Mouse (Mus musculus): Measurements from ENCODE around the gene Ndc1.
"Not testable (repeated sequence)": the region's sequence is repeated elsewhere in the genome, so short reads cannot be mapped to it uniquely, and the experiment has no call there.

Ndc1 gene

DNA sequence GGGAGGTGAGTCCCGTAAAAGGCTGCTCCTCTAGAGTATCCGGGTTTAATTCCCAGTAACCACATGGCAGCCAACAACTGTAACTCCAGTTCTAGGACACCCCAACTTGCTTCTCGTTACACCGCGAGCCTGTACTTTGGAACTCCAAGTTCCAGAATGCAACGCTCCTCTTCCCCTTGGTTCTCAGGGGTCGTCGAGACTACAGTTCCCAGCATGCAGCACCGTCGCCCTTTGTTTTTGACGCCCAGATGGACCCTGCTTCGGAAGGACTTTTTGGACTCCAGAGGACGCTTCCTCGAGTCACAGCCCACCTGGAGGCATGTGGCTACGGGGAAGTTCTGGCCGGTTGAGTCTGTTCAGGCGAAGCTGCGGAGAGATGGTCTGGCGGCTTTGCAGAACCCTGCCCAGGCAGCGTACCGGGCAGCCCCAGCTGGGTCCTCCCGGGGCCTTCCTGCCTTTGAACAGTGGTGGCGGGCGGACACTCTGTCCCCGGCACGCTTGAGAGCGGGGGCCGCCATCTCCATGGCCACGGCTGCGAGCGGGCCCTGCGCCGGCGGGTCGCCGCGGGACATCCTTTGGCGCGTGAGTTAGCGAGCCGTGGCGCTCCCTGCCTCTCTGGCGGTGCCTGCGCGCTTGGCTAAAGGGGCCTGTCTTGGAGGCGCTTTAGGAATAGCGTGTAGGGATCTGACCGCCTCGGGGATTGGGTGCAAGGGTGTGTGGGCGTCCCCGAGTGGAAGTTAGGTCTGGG is at the start of gene Ndc1:
Ndc1 (plus strand) TSS at position 218 of the 748 bp plus-strand sequence.
- peak; percentile 75 to 84 for DNase-seq (ENCODE audit: low read depth in 2 of 2, low spot score in 2 of 2)

DNA sequence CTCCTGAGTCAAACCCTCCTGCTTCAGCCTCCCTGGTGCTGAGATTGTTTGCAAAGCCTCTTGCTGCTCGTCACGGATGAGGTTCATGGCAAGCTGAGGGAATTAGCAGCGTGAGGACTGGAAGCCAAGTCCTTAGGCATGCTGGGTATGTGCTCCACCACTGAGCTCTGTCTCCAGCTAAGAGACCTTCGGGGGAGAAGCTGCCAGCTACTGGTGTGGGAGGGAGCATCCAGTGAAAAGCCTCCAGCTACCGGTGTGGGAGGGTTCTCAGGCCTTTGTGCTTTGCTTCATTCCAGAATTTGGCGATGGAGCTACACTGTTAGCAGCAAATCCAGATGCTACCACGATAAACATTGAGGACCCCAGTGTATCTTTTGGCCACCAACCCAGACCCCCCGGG is 48.9 kb upstream of the Ndc1 start:
- no peak for DNase-seq (ENCODE audit: low read depth in 2 of 2, low spot score in 2 of 2)

DNA sequence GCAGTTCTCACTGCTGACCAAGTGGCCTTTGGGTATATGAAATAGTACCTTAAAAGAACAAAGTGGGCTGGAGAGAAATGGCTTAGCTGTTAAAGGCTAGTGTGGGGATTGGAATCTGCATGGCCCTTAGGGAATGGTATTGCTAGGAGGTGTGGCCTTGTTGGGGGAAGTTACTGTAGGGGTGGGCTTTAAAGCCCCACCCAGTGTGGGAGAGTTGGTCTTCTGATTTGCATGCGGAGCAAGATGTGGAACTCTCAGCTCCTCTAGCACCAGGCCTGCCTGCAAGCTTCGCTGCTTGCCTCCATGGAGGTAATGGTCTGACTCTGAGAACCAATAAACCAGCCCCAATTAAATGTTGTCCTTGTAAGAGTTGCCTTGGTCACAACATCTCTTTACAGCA is 46.5 kb upstream of the Ndc1 start:
- no peak for DNase-seq (ENCODE audit: low read depth in 2 of 2, low spot score in 2 of 2)

DNA sequence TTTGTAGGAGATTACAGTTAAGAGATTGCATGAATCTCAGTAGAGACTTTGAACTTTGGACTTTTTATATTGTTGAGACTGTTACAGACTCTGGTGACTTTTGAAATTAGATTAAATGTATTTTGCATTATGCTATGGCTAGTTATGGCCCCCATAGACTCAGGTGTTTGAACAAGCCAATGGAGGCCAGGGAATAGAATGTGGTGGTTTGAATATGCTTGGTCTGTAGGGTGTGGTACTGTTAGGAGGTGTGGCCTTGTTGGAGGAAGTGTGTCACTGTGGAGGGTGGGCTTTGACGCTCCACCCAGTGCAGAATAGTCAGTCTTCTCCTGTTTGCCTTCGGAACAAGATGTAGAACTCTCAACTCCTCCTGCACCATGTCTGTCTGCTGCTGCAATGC is 44.5 kb upstream of the Ndc1 start:
- DNase-seq (ENCODE audit: low read depth in 2 of 2, low spot score in 2 of 2) = no peak

DNA sequence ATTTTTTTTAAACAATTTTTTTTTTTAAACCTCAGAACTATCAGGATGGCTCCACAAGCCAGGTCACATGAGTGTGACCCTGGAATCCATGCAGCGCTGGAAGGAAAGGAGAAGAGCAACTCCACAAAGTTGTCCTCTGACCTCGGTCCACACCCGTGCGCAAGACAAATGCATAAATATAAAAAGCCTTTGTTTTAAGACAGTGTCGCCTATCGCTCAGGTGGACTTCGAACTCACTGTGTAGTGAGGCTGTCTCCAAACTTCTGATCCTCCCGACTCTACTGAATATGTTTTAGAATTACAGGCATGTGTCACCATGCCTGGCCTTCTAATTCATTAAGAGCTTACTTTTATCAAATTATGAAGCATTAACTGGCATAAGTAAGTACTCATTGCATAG is 39.1 kb upstream of the Ndc1 start:
- no peak for DNase-seq (ENCODE audit: low read depth in 2 of 2, low spot score in 2 of 2)

DNA sequence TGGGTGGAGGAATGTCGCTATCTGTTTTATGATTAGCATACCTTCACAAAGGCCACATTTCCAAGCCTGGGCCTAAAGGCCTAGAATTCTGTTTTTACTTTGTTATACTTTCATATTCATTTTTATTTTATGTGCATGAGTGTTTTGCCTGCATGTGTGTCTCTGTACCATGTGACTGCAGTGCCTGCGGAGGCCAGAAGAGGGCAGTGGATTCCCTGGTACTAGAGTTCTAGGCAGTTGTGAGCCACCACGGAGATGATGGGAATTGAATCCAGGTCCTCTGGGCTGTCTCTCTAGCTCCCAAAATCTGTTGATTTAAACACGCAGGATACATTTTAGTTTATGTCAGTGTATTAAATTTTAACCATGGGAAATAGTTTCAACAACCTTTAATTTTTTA is 34.1 kb upstream of the Ndc1 start:
- peak in 1 of 2 experiments; percentile 29 for DNase-seq (ENCODE audit: low read depth in 2 of 2, low spot score in 2 of 2)

DNA sequence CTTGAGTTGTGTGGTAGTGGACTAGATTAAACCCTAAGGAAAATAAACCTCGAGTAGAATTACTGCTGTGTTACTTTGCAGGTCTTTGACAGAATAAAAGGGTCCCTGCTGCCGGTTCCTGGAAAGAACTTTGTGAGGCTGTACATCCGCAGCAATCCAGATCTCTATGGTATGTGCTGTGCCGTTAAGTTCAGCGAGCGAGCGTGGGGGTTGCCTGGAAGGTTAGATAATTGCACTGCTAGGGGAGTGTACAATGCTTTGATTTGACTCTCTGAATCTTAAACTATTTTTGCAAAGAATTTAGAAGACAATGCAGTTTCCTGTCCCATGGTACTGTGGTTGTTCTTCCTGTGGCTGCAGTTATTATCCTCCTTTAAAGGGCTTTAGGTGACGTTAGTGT is 31.2 kb upstream of the Ndc1 start:
- DNase-seq (ENCODE audit: low read depth in 2 of 2, low spot score in 2 of 2) = peak in 1 of 2 experiments; percentile 17

DNA sequence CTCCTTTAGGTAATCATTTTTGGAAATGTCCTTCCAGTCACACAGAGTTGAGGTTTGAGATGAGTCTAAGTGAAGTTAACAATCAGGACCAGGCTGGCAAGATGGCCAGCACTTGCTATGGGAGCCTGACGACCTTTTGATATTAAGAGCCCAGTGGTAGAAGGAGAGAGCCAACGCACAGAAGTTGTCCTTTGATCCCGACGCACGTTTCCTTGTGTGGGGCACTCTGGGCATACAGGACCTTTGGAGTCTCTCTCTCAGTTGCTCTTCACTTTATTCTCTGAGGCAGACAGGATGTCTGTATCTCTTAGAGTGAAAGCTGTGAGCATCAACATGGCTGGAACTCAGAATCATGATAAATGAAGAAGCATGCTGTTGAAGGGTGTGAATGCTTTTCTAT is 30.1 kb upstream of the Ndc1 start:
- no peak for DNase-seq (ENCODE audit: low read depth in 2 of 2, low spot score in 2 of 2)

DNA sequence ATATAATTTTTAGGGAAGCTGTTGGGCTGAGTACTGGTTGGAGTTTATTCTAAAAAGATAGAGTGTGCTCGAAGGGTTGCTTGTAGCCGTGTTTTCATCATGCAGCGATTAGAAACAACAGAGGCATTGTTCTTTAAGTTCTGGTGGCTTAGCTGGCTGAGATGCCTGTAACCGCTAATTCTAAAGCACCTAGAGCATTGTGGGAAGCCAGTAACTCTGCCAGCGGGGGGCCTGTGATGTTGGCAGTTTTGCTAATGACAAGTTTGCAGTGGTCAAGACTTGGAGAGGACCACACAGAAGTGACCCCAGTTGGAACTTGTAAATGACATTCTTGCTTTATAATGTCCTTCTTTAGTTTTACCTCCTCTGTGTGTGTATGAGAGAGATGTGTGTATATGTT is 26.2 kb upstream of the Ndc1 start:
- no peak for DNase-seq (ENCODE audit: low read depth in 2 of 2, low spot score in 2 of 2)

DNA sequence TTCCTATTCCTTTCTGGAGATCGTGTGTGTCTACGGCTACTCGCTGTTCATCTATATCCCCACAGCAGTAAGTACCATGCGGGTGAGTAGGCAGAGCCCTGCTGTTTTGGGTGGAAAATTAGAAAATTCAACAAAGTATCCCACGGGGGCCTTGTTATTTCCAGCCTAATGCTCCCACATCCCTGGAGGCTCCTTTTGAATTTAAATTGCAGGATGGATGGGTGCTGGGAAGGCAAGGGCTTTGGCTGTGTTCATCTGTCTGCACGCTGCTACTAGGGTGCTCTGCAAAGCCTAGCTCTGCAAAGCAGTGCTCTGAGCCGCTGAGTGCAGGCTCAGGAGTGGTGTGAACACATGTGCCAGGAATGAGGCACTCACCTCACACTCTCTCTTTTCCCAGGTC is 23.0 kb upstream of the Ndc1 start:
- no peak for DNase-seq (ENCODE audit: low read depth in 2 of 2, low spot score in 2 of 2)

DNA sequence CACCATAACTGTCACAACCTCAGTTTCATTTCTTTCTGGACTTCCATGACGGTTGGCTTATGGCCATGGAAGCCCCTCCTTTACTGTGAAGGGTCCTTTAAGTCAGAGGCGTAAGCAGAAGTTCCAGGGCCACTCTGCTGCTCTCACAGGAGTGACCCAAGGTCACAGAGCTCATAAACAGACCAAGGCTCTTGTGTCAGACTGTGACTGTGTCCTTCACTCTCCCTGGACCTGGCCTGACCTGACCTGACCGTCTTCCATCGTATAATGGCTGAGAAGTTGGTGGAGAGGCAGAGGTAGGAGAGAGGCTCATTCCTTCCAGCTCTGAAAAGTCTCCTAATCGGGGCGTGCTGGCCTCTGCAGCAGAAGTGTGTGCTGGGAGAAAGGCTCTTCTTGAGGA is 20.4 kb upstream of the Ndc1 start:
- no peak for DNase-seq (ENCODE audit: low read depth in 2 of 2, low spot score in 2 of 2)

DNA sequence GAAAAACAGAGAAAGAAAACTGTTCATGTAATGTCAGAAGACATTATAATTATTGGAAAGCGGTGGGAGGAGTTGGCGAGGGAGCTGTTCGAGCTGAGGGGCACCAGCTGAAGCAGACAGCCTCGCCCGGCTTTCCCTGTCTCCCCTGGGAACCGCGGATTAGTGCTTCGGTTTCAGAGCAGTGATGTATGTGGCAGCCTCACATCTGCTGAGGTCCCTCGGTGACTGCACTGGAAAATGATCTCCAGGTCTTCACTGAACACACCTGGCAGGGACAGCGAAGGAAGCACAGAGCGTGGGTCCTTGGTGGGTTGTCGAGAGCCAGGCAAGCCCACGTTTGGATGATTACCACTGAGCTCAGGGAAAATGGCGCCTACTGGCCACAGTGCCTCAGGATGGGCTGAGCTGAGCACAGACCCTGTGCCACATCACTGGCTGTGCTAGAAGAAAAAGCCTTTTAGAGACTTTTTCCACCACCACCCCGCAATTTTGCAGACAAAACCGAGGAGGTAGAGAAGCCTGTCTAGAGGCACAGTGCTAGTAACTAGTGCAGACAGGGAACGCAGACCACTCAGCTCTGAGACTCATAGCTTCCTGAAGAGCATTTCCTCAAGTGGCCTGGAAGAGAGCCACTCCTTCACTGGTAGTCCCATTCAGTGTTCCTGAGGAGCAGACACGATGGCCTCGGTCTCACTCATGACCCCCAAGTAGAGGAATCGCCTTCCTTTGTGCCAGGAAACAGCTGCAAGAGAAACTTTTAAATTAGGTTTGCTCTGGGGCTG is 18.9 kb upstream of the Ndc1 start:
- no peak for DNase-seq (ENCODE audit: low read depth in 2 of 2, low spot score in 2 of 2)

DNA sequence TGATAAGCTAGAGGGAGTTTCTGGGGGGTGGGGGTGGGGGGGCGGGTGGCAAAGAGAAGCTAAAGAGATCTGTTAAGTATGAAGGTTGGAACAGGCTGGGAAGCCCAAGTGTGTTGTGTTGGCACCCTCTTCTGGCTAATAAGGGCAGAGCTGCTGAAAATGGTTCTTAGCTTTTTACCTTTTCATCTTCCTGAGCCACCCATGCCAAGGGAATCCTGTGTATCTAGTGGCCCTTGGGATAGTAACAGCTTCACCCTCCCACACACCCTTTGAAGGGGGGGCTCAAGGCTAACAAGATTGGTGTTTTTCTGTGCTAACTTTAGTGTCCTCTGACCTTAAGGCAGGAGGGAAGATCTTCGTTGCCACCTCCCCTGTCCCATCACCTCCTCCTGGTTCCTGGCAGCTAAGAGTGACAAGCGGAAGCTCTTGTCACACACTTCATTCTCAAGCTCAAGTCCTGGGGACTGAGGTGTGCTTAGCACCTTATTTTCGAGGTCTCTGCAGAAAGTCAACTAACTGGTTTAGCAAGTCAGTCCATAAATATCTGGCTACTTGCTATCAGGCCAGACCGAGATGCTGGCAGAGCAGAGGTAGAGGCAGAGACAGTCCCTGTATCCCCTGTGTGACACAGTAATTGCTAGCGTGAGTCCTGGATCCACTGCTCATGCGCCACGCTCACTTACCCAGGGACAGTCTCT is 18.1 kb upstream of the Ndc1 start:
- DNase-seq (ENCODE audit: low read depth in 2 of 2, low spot score in 2 of 2) = peak; percentile 10 to 27

DNA sequence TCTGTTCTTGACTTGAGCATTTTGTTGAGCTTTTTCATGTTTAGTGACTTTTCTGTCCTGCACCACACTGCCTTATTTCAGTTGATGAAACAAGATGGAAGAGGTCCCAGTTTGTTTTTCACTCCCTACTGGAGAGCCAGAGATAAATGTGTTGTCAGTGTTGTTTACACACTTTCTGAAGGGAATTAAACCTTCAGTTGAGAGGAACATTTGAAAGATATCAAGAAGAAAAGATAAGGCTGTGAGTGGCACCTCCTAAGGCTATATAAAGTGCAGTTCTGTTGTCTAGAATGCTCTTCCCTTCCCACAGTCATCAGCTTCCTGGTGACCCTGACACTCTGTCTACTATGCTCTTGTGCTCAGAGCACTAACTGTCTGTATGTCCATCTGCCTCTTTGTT is 16.2 kb upstream of the Ndc1 start:
- no peak for DNase-seq (ENCODE audit: low read depth in 2 of 2, low spot score in 2 of 2)

DNA sequence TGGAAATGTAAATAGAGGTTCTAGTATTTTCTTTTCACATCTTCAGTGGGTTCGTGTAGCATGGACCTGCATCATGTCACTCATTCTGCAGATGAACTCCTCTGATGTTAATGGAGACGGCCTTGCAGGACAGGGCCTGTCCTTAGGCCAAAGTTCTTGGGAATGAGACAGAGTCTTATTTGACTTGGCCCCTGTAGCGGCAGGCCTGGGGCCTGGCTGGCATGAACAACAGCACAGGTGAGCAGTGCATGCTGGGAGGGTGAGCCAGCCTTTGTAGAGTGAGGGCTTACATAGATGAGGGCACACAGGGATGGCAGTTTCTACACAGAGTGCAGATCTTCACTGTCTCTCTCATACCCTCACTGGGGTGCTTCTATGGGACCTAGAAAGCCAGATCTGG is 14.0 kb upstream of the Ndc1 start:
- no peak for DNase-seq (ENCODE audit: low read depth in 2 of 2, low spot score in 2 of 2)

DNA sequence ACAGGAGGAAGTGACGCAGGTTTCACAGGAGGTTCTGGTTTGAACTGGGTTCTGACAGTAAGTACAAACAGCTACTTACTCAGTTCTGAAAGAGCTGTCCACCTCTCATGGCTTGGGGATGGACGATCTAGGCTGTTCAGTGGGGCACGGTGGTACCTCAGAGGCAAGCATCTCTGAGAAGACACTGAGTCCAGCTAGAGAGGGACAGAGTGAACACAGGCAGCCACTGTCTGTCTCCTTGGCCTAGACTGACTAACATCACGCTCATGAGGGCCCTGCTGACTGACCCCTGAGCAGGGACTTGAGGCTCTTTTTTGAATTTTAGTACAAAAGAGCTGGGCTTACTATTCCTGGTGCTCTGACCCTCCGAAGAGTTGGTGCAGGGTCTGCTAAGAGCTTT is 13.5 kb upstream of the Ndc1 start:
- DNase-seq (ENCODE audit: low read depth in 2 of 2, low spot score in 2 of 2) = no peak

DNA sequence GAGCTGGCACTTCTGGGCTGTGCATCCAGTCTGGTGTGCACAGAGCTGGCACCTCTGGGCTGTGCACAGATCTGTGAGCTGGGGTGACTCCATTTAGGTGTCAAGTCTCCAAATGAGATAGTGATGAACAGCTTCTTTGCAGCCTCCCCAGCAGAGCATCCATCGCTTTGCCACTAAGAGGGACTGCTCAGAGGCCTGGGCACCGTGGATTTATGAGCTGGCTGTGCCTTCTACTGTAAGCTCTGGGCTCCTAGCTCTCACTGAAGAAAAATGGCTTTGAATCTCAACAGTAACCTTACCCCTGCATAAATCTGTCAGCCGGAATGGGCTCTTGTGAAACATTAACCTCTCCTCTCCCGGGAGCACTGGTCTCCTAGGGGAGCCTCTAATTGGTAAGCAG is 13.0 kb upstream of the Ndc1 start:
- no peak for DNase-seq (ENCODE audit: low read depth in 2 of 2, low spot score in 2 of 2)

DNA sequence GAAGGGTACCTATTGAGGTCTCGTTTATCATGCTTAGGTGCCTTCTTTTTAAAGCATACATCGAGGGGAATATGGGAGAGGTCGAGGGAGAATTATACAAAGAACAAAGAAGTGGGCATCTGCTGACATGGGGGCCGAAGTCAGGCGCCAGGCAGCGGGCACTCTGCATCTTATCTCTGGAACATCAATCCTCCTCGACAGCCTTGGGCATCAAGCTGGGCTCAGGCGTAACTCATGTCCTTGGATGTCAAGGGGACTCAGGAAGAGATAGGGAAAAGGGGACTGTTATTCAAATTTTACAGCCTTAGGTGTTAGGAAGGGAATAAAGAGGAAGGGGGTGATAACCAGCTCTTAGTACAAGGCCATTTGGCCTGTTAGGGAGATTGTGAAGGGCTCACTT is 10.4 kb upstream of the Ndc1 start:
- DNase-seq (ENCODE audit: low read depth in 2 of 2, low spot score in 2 of 2) = not testable (repeated sequence)

DNA sequence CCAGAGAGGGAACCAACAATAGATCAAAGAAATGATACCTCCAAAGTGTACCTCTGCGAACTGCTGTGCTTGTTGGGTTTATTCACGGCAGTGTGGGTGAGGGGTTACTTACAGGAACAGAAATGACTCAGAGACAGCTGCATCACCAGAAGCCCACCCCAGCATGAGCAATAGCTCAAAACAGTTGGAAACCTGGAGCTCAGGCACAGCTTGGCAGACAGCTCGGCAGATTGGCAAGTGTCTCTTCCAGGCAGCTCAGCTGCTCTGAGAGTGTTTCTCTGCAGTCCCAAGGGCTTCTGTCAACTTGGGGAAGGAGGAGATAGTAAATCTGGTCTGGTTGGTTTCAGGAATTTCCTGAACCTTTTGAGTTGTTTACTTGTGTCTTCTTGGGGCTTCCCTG is 9.1 kb upstream of the Ndc1 start:
- no peak for DNase-seq (ENCODE audit: low read depth in 2 of 2, low spot score in 2 of 2)

DNA sequence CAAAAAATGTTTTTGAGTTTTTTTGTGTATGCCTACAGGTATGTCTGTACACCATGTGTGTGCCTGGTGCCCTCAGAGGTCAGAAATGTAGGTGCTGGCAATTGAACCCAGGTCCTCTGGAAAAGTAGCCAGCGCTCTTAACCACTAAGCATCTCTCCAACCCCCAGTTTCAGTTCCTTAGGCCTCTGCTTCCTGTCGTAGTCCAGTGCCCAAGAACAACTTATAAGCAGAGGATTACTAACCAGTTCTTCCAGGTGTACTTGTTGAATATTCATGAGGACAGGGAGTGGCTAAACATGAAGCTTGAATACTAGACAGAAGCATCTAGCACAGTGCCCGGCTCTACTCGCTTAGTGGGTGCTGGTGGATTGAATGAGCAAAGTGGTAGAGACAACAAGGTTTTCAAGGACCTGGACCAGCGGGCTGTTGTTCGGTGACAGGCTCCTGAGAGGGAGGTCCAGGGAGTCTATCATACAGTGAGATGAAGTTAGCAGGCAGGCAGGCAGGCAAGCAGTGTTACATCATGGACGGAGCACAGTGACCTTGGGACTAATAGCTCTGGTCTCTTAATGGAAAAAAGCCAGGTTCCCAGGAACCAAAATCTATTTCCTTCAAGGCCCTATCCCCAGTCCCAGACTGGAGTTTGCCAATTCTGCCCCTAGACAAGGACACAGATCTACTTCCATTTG is 7.0 kb upstream of the Ndc1 start:
- no peak for DNase-seq (ENCODE audit: low read depth in 2 of 2, low spot score in 2 of 2)

DNA sequence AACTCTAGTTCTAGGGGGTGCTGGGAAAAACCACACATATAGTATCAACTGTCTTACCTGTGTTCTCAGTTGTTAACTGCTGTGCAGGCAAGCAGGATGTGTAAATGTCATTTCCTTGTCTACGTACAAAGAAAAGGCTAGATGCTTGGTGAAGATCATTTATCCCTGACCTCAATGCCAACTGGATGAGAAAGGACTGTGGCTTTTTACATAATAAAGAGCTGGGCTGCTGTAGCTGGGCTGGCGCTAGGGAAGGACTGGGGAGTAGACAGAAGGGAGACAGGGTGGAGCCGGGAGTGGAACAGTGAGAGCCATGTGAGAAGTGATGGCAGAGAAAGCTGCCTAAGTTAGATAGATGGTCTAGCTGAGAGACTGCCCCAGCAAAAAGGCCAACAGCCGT is 4.8 kb upstream of the Ndc1 start:
- no peak for DNase-seq (ENCODE audit: low read depth in 2 of 2, low spot score in 2 of 2)

DNA sequence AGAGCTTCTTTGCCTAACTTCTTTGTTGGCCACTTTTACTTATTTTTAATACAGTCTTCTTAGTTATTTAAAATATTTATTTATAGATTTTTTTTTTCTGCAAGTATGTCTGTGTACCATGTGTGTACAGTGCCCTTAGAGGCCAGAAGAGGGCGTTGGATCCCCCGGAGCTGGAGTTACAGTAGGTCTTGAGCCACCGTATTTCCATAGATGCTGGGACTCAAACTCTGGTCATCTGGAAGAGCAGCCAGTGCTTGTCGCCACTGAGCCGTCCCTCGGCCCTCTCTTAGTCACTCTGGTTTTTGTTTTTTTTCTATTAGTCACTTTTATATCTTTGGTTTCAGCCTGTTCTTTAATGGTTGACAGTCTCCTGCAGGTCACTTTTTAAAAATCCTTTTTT is 4.0 kb upstream of the Ndc1 start:
- DNase-seq (ENCODE audit: low read depth in 2 of 2, low spot score in 2 of 2) = no peak
